10 mouse cellular contexts compared by ENCODE assay signal in genomic region chr7:120826408-120826807, GRCm38 (mm10). TPM values are rescaled to one million over a fixed set of nuclear protein-coding genes. Genes with fewer than 3 reads are reported as not detected.
DNase-seq lines count a peak whose midpoint lies in the region; ATAC-seq and TF ChIP-seq lines count a peak whose summit lies in the region.
"Had no signal": no experiment of that assay in that cellular context is flagged by ENCODE, and none has a peak within 500 bp of the region (broad histone marks: within the 10 kb centered on the region; RNA-seq: fewer than 3 reads in every experiment).

No protein-coding gene starts in this region.

- no peak for DNase-seq in forebrain, postnatal 0 days
- DNase-seq in midbrain, embryonic 14.5 days = peak; percentile 52
- peak; percentile 17 for DNase-seq in limb, embryonic 14.5 days (ENCODE audit: low spot score)
- peak; percentile 77 for DNase-seq in testis, postnatal 10 days (ENCODE audit: low spot score)

- no peak overlapping the region for H3K4me3 ChIP-seq in forebrain, postnatal 0 days (ENCODE audit: low read depth, low read length)
- H3K4me3 ChIP-seq in forebrain, embryonic 15.5 days = no peak overlapping the region
- no peak overlapping the region for H3K4me3 ChIP-seq in midbrain, embryonic 14.5 days (replicated peaks; ENCODE audit: low read depth, low read length)
- no peak overlapping the region for H3K4me3 ChIP-seq in midbrain, embryonic 16.5 days (ENCODE audit: low read depth, low read length)
- no peak overlapping the region for H3K4me3 ChIP-seq in bone marrow macrophage, adult 2 months (ENCODE audit: insufficient read depth, low read length)
- no peak overlapping the region for H3K4me3 ChIP-seq in limb, embryonic 14.5 days (replicated peaks; ENCODE audit: low read length)
- H3K4me3 ChIP-seq: heart, embryonic 15.5 days; myocyte had no signal

- ATAC-seq in forebrain, postnatal 0 days = no peak
- ATAC-seq in forebrain, embryonic 15.5 days (replicated peaks) = no peak
- no peak for ATAC-seq in midbrain, embryonic 14.5 days (ENCODE audit: low FRiP score, low TSS enrichment)
- no peak for ATAC-seq in midbrain, embryonic 16.5 days
- ATAC-seq in limb, embryonic 14.5 days (ENCODE audit: low FRiP score, low read depth) = no peak
- ATAC-seq in frontal cortex, adult (ENCODE audit: low TSS enrichment) = no peak

- no peak for TF ChIP-seq POLR2A in bone marrow macrophage, adult 2 months (IDR thresholded peaks at IDR 0.05; ENCODE audit: borderline replicate concordance, low read depth, low read length)
- no peak for TF ChIP-seq POLR2A in limb, embryonic 14.5 days (IDR thresholded peaks at IDR 0.05; ENCODE audit: borderline replicate concordance, extremely low read depth, insufficient read depth, insufficient read length)

- 18% methylated on average over 3 of the region's 3 CpGs for WGBS in forebrain, postnatal 0 days
- WGBS in forebrain, embryonic 15.5 days = 18% methylated on average over 3 of the region's 3 CpGs
- 17% methylated on average over 3 of the region's 3 CpGs for WGBS in midbrain, embryonic 14.5 days
- 19% methylated on average over 3 of the region's 3 CpGs for WGBS in midbrain, embryonic 16.5 days
- 14% methylated on average over 3 of the region's 3 CpGs for WGBS in limb, embryonic 14.5 days

- 0 out of 2 replicates have a peak, but pooled peaks cover 8% of the 10 kb centered on the region for H3K27me3 ChIP-seq in forebrain, postnatal 0 days (ENCODE audit: insufficient read depth, low read length)
- peaks cover 10% of the 10 kb centered on the region; the same call in 1 of the 2 replicates for H3K27me3 ChIP-seq in forebrain, embryonic 15.5 days
- H3K27me3 ChIP-seq in midbrain, embryonic 14.5 days (ENCODE audit: control insufficient read depth, insufficient read depth, low read length) = peaks cover 14% of the 10 kb centered on the region; the same call in 1 of the 2 replicates
- peaks cover 3% of the 10 kb centered on the region; the same call in 1 of the 2 replicates for H3K27me3 ChIP-seq in midbrain, embryonic 16.5 days (ENCODE audit: control insufficient read depth, insufficient read depth, low read depth, low read length)
- H3K27me3 ChIP-seq in limb, embryonic 14.5 days (ENCODE audit: control insufficient read depth, insufficient read depth, low read length) = no peaks in the 10 kb centered on the region

- no peak overlapping the region for H3K4me2 ChIP-seq in forebrain, postnatal 0 days (ENCODE audit: low read depth)
- H3K4me2 ChIP-seq in forebrain, embryonic 15.5 days (replicated peaks) = no peak overlapping the region
- no peak overlapping the region for H3K4me2 ChIP-seq in midbrain, embryonic 14.5 days (ENCODE audit: low read length)
- no peak overlapping the region for H3K4me2 ChIP-seq in midbrain, embryonic 16.5 days (ENCODE audit: low read length)
- no peak overlapping the region for H3K4me2 ChIP-seq in limb, embryonic 14.5 days (replicated peaks; ENCODE audit: low read depth, low read length, severe bottlenecking)
- H3K4me2 ChIP-seq: heart, embryonic 15.5 days had no signal

- no peak overlapping the region for H3K27ac ChIP-seq in forebrain, postnatal 0 days (ENCODE audit: low read depth, low read length)
- no peak overlapping the region for H3K27ac ChIP-seq in forebrain, embryonic 15.5 days (replicated peaks)
- H3K27ac ChIP-seq in midbrain, embryonic 14.5 days (replicated peaks; ENCODE audit: low read depth, low read length) = no peak overlapping the region
- H3K27ac ChIP-seq in midbrain, embryonic 16.5 days (ENCODE audit: low read length) = no peak overlapping the region
- no peak overlapping the region for H3K27ac ChIP-seq in bone marrow macrophage, adult 2 months (ENCODE audit: insufficient read depth, low read depth, low read length)
- H3K27ac ChIP-seq in limb, embryonic 14.5 days (replicated peaks; ENCODE audit: low read depth, low read length) = no peak overlapping the region
- H3K27ac ChIP-seq: heart, embryonic 15.5 days had no signal

- no peaks in the 10 kb centered on the region for H3K4me1 ChIP-seq in forebrain, postnatal 0 days (ENCODE audit: insufficient read depth)
- peaks cover 13% of the 10 kb centered on the region for H3K4me1 ChIP-seq in forebrain, embryonic 15.5 days
- H3K4me1 ChIP-seq in midbrain, embryonic 14.5 days (ENCODE audit: control insufficient read depth, insufficient read depth, low read length) = 0 out of 2 replicates have a peak, but pooled peaks cover 5% of the 10 kb centered on the region
- peaks cover 9% of the 10 kb centered on the region for H3K4me1 ChIP-seq in midbrain, embryonic 16.5 days (ENCODE audit: control insufficient read depth, insufficient read depth, low read length)
- H3K4me1 ChIP-seq in bone marrow macrophage, adult 2 months (ENCODE audit: control insufficient read depth, insufficient read depth, low read length) = peaks cover 16% of the 10 kb centered on the region
- 0 out of 2 replicates have a peak, but pooled peaks cover 4% of the 10 kb centered on the region for H3K4me1 ChIP-seq in limb, embryonic 14.5 days (ENCODE audit: control insufficient read depth, insufficient read depth, low read length)

- H3K9ac ChIP-seq in forebrain, postnatal 0 days = no peak overlapping the region
- no peak overlapping the region for H3K9ac ChIP-seq in forebrain, embryonic 15.5 days (replicated peaks)
- no peak overlapping the region for H3K9ac ChIP-seq in midbrain, embryonic 14.5 days (replicated peaks; ENCODE audit: low read length)
- no peak overlapping the region for H3K9ac ChIP-seq in midbrain, embryonic 16.5 days (ENCODE audit: low read depth, low read length)
- no peak overlapping the region for H3K9ac ChIP-seq in limb, embryonic 14.5 days (ENCODE audit: low read depth, low read length, severe bottlenecking)
- H3K9ac ChIP-seq: heart, embryonic 15.5 days had no signal

- no peaks in the 10 kb centered on the region for H3K36me3 ChIP-seq in forebrain, postnatal 0 days (ENCODE audit: insufficient read depth)
- H3K36me3 ChIP-seq in forebrain, embryonic 15.5 days = no peaks in the 10 kb centered on the region
- no peaks in the 10 kb centered on the region for H3K36me3 ChIP-seq in midbrain, embryonic 14.5 days (ENCODE audit: control insufficient read depth, insufficient read depth, low read length)
- no peaks in the 10 kb centered on the region for H3K36me3 ChIP-seq in midbrain, embryonic 16.5 days (ENCODE audit: control insufficient read depth, insufficient read depth, low read length)
- H3K36me3 ChIP-seq in limb, embryonic 14.5 days (ENCODE audit: control insufficient read depth, insufficient read depth, low read length) = no peaks in the 10 kb centered on the region
- H3K36me3 ChIP-seq: heart, embryonic 15.5 days had no signal

- TF ChIP-seq CTCF in forebrain, postnatal 0 days (IDR thresholded peaks at IDR 0.05; ENCODE audit: low read depth) = peak; percentile 67
- peak; percentile 60 for TF ChIP-seq CTCF in bone marrow macrophage, adult 2 months (IDR thresholded peaks at IDR 0.05; ENCODE audit: low read depth, low read length)

- no peaks in the 10 kb centered on the region for H3K9me3 ChIP-seq in forebrain, postnatal 0 days (ENCODE audit: low read length)
- H3K9me3 ChIP-seq in forebrain, embryonic 15.5 days = no peaks in the 10 kb centered on the region
- H3K9me3 ChIP-seq in midbrain, embryonic 14.5 days (ENCODE audit: control insufficient read depth, low read length) = no peaks in the 10 kb centered on the region
- no peaks in the 10 kb centered on the region for H3K9me3 ChIP-seq in midbrain, embryonic 16.5 days (replicated peaks; ENCODE audit: control insufficient read depth, low read length, poor library complexity, severe bottlenecking)
- no peaks in the 10 kb centered on the region for H3K9me3 ChIP-seq in limb, embryonic 14.5 days (ENCODE audit: control insufficient read depth, low read length)
- H3K9me3 ChIP-seq: heart, embryonic 15.5 days had no signal

RNA-seq across cellular contexts. Expression of gene Gm5737, which starts 14.2 kb away (rescaled TPM):
- not detected in 2 replicates for total RNA-seq in forebrain, postnatal 0 days (2014; rRNA removed)
- polyA plus RNA-seq in forebrain, postnatal 0 days (2015; fragmentation: Nextera tagmentation; extraction: Ambion mirVana) = 0.16 TPM in 1 of 2 replicates, not detected in the other
- polyA plus RNA-seq in forebrain, embryonic 15.5 days (2015; fragmentation: Nextera tagmentation; extraction: Ambion mirVana) = not detected in 2 replicates
- 0.17 TPM in 1 of 2 replicates, not detected in the other for polyA plus RNA-seq in midbrain, embryonic 14.5 days (2014; fragmentation: Nextera tagmentation; extraction: Ambion mirVana)
- polyA plus RNA-seq in midbrain, embryonic 16.5 days (2015; fragmentation: Nextera tagmentation; extraction: Ambion mirVana) = 0.14 TPM in 1 of 2 replicates, not detected in the other
- polyA plus RNA-seq in bone marrow macrophage, adult 2 months (2012; ENCODE audit: insufficient read depth, insufficient read length, missing spikeins) = not detected in 2 replicates
- not detected in 2 replicates for polyA plus RNA-seq in limb, embryonic 14.5 days (2012; rRNA removed)
- polyA plus RNA-seq in limb, embryonic 14.5 days (2014; fragmentation: Nextera tagmentation; extraction: Ambion mirVana) = not detected in 2 replicates
- polyA plus RNA-seq: heart, embryonic 15.5 days; myocyte had no signal

RNA-seq across cellular contexts. Expression of gene Eef2k, which starts 16.2 kb away (rescaled TPM):
- 53.8 and 56.4 TPM in 2 replicates for total RNA-seq in forebrain, postnatal 0 days (2014; rRNA removed)
- polyA plus RNA-seq in forebrain, postnatal 0 days (2015; fragmentation: Nextera tagmentation; extraction: Ambion mirVana) = 31.6 and 35.4 TPM in 2 replicates
- 33.7 and 35.1 TPM in 2 replicates for polyA plus RNA-seq in forebrain, embryonic 15.5 days (2015; fragmentation: Nextera tagmentation; extraction: Ambion mirVana)
- 13.1 and 14.9 TPM in 2 replicates for polyA plus RNA-seq in midbrain, embryonic 14.5 days (2014; fragmentation: Nextera tagmentation; extraction: Ambion mirVana)
- polyA plus RNA-seq in midbrain, embryonic 16.5 days (2015; fragmentation: Nextera tagmentation; extraction: Ambion mirVana) = 33.5 and 35.4 TPM in 2 replicates
- 10.4 and 15.1 TPM in 2 replicates for polyA plus RNA-seq in bone marrow macrophage, adult 2 months (2012; ENCODE audit: insufficient read depth, insufficient read length, missing spikeins)
- polyA plus RNA-seq in limb, embryonic 14.5 days (2012; rRNA removed) = 37.5 and 39.9 TPM in 2 replicates
- polyA plus RNA-seq in limb, embryonic 14.5 days (2014; fragmentation: Nextera tagmentation; extraction: Ambion mirVana) = 22.4 and 23.9 TPM in 2 replicates
